Mouse (Mus musculus) heart, postnatal 0 days (tissue): ENCODE results near the gene Colgalt2. TPM values are rescaled to one million over a fixed set of nuclear protein-coding genes. Genes with fewer than 3 reads are reported as not detected.
A peak's percentile ranks its signal among the peaks of the same experiment; 100 is the strongest.

Source experiments
- ATAC-seq: fragments of 200-750 bp; cut with Nextera tagmentation; 2 replicates; pipeline ENCODE4 v1.8.0; 2017; ENCODE audit warnings: low read depth, moderate number of reproducible peaks, moderate library complexity; ENCODE audit not compliant: insufficient read depth
- DNase-seq: peaks from one replicate; pipeline ENCODE4 v3.0.0-alpha.2; 2016; ENCODE audit warnings: low spot score
- H3K27ac ChIP-seq: fragments of 300-500 bp; sonication (generic); 2 replicates; pipeline ENCODE4 v1.5.1; 2014; ENCODE audit warnings: low read depth, mild to moderate bottlenecking
- H3K27me3 ChIP-seq: fragments of 300-500 bp; sonication (generic); 2 replicates; pipeline ENCODE4 v1.6.1; 2014; ENCODE audit warnings: low read length, mixed read lengths; ENCODE audit not compliant: control insufficient read depth, insufficient read depth
- H3K36me3 ChIP-seq: fragments of 300-500 bp; sonication (generic); replicated peaks from 2 replicates; pipeline ENCODE4 v1.6.1; 2014; ENCODE audit warnings: low read length, mixed read lengths; ENCODE audit not compliant: control insufficient read depth, insufficient read depth
- H3K4me1 ChIP-seq: fragments of 300-500 bp; sonication (generic); 2 replicates; pipeline ENCODE4 v1.6.1; 2014; ENCODE audit warnings: antibody characterized with exemption; ENCODE audit not compliant: control insufficient read depth, insufficient read depth
- H3K4me2 ChIP-seq: fragments of 300-500 bp; sonication (generic); 2 replicates; pipeline ENCODE4 v1.6.1; 2014; ENCODE audit warnings: low read depth, mild to moderate bottlenecking, low read length, moderate library complexity
- H3K4me3 ChIP-seq: fragments of 300-500 bp; sonication (generic); 2 replicates; pipeline ENCODE4 v1.5.1; 2014; ENCODE audit warnings: low read depth, low read length
- H3K9ac ChIP-seq: fragments of 300-500 bp; sonication (generic); replicated peaks from 2 replicates; pipeline ENCODE4 v1.6.1; 2014; ENCODE audit warnings: low read depth, low read length, mixed read lengths
- H3K9me3 ChIP-seq: fragments of 300-500 bp; sonication (generic); replicated peaks from 2 replicates; pipeline ENCODE4 v1.6.1; 2016; ENCODE audit warnings: low read length; ENCODE audit not compliant: control insufficient read depth
- CTCF ChIP-seq: IDR thresholded peaks from 2 replicates; pipeline ENCODE4 v1.5.1; 2016; ENCODE audit warnings: antibody characterized with exemption, control low read depth, low read depth
- EP300 ChIP-seq: IDR thresholded peaks from 2 replicates; pipeline ENCODE4 v1.6.1; 2016; ENCODE audit warnings: antibody characterized with exemption, low read depth
- WGBS: fragments of 180-500 bp; shearing (Covaris S2); extraction: QIAGEN DNeasy Blood & Tissue Kit; methylation state at CpG from one replicate; pipeline ENCODE4 v1.1.7; 2014; 5-methylcytosine and 5-hydroxymethylcytosine counted together
- polyA plus RNA-seq: library from polyadenylated mRNA; unstranded; fragments of >200 nt; fragmentation: Nextera tagmentation; extraction: Ambion mirVana; gene quantifications from 2 replicates; pipeline ENCODE4 v1.2.1, GENCODE M21; 2015
- total RNA-seq: library from RNA; depleted of rRNA; stranded (reverse); fragments of >200 nt; gene quantifications from 2 replicates; pipeline ENCODE4 v1.2.3, GENCODE M21; 2014; ENCODE audit warnings: low replicate concordance

The Colgalt2 gene
- total and polyA plus RNA-seq, 2 experiments from 2014 or later: 1.7 to 4.6 TPM

GRCm38 (mm10) chr1:152549061-152549738, 149.6 kb downstream of the Colgalt2 start:
- no peak overlapping the region for H3K9ac ChIP-seq
- DNase-seq (no peak), ATAC-seq (no peak)
- no peak overlapping the region for H3K27ac ChIP-seq
- peaks cover 12% of the 10 kb centered on the region for H3K4me1 ChIP-seq
- no peak overlapping the region for H3K4me3 ChIP-seq
- WGBS: 83% methylated on average over 13 of the region's 13 CpGs
- no peaks in the 10 kb centered on the region for H3K27me3 ChIP-seq
- H3K4me2 ChIP-seq: no peak overlapping the region
- peaks cover 84% of the 10 kb centered on the region for H3K36me3 ChIP-seq
- TF ChIP-seq CTCF: no peak
- TF ChIP-seq EP300: no peak
- no peaks in the 10 kb centered on the region for H3K9me3 ChIP-seq

DNA sequence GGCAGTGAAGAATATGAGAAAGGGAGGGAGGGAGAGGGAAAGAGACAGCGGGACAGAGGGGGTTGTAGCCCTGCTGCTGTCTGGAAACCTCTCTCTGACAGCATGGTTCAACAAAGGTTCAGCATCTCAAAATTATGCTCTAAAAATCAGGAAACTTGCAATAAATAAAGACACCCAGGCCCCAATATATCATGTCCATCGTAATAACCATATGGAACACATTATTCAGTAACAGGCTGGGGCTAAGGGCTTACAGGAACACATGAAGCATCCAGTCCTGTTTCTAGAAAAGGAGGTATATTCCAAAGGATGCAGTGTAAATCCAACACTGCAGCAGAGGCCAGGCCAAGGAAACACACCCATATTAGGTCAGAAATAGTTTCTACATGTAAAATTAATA, 150.9 kb downstream of the Colgalt2 start:
- Histone ChIP-seq H3K27ac (peak overlapping the region; percentile 76), H3K4me3 (no peak overlapping the region), H3K36me3 (peaks cover 85% of the 10 kb centered on the region), H3K9me3 (no peaks in the 10 kb centered on the region), H3K9ac (no peak overlapping the region), H3K27me3 (no peaks in the 10 kb centered on the region), H3K4me2 (no peak overlapping the region), H3K4me1 (peaks cover 19% of the 10 kb centered on the region)
- DNase-seq (no peak), ATAC-seq (no peak)
- 59% methylated on average over 2 of the region's 2 CpGs for WGBS
- TF ChIP-seq CTCF (no peak), EP300 (no peak)

DNA sequence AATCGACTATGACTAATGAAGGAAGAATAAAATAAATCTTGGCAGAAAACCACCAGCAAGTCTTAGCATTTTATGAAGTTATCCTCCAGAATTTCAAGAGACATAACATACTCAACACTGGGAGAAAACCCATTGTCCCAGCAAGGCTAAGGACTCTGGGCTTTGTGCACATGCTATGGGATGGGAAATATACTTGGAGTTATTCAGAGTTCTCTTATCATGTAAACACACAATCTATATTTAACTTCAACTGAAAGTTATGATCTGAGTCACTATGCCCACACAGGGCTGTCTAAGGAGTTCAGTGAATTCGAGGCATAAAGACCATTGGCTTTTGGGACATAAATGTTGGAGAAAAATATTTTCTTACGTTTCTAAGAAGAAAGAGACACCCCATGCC, 151.3 kb downstream of the Colgalt2 start:
- TF ChIP-seq CTCF (no peak), EP300 (no peak)
- Histone ChIP-seq H3K4me1 (peaks cover 23% of the 10 kb centered on the region), H3K27me3 (no peaks in the 10 kb centered on the region), H3K27ac (peak overlapping the region; percentile 76), H3K9ac (no peak overlapping the region), H3K4me3 (no peak overlapping the region), H3K36me3 (peaks cover 81% of the 10 kb centered on the region), H3K4me2 (no peak overlapping the region), H3K9me3 (no peaks in the 10 kb centered on the region)
- DNase-seq: no peak
- WGBS: 56% methylated on average over 3 of the region's 3 CpGs
- ATAC-seq: 0 out of 2 replicates have a peak, but pooled peaks have one; percentile 28

DNA sequence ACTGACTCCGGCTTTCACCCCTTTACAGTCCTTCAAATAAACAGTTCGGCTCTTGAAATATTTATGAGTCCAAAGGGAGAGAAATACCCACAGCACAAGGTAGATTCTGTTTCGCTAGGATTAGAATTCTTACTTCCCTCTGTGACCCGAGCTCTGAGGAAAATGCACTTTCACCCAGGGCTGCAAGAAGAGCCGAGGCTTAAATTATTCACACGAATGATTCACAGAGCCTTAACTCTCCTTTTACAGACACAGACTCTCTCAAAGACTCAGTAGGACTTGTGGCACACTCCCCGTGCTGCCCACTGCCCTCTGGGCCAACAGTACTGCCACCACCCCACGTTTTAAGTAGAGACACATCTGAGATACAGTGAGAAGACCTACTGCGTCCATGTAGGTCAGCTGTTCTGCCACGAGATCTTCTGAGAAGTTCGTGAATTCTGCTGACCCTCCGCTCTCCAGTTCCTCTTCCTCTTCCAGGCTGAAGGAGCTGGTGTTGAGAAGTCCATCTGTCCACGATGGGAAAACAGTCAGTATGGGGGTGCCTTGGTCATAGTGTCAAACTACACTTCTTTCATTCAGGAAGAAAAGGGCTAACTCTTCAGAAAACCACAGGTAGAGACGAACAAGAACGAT, 154.4 kb downstream of the Colgalt2 start:
- Histone ChIP-seq H3K9me3 (no peaks in the 10 kb centered on the region), H3K4me1 (peaks cover 30% of the 10 kb centered on the region), H3K27me3 (no peaks in the 10 kb centered on the region), H3K36me3 (peaks cover 54% of the 10 kb centered on the region), H3K4me2 (no peak overlapping the region), H3K4me3 (no peak overlapping the region), H3K9ac (no peak overlapping the region), H3K27ac (no peak overlapping the region)
- ATAC-seq (no peak), DNase-seq (no peak)
- no peak for TF ChIP-seq EP300
- TF ChIP-seq CTCF: no peak
- 85% methylated on average over 15 of the region's 15 CpGs for WGBS

- ATAC-seq: peak; percentile 92
- peak; percentile 92 for DNase-seq
- Histone ChIP-seq H3K27me3 (no peaks in the 10 kb centered on the region), H3K9me3 (no peaks in the 10 kb centered on the region), H3K4me2 (peak overlapping the region; percentile 14), H3K9ac (no peak overlapping the region), H3K27ac (peak overlapping the region; percentile 96), H3K4me3 (no peak overlapping the region), H3K4me1 (peaks cover 28% of the 10 kb centered on the region), H3K36me3 (peaks cover 42% of the 10 kb centered on the region)
- 0% methylated on average over 7 of the region's 7 CpGs for WGBS
- 0 out of 2 replicates have a peak, but pooled peaks have one; percentile 2 for TF ChIP-seq CTCF
- 0 out of 2 replicates have a peak, but pooled peaks have one; percentile 20 for TF ChIP-seq EP300
Measured at GRCm38 (mm10) chr1:152555944-152556573, 156.4 kb downstream of the Colgalt2 start.
